Mouse (Mus musculus) MEL (cell line): ENCODE measurements around the gene Depdc5. TPM values are rescaled to one million over a fixed set of nuclear protein-coding genes. Genes with fewer than 3 reads are reported as not detected.
A peak's percentile ranks its signal among the peaks of the same experiment; 100 is the strongest.

Source experiments
- DNase-seq: peaks from one replicate; pipeline ENCODE4 v3.0.0; 2011; ENCODE audit warnings: low read depth, low spot score
- H3K27ac ChIP-seq: 2 replicates; pipeline ENCODE4 v1.5.1; 2012; ENCODE audit warnings: low read depth, mild to moderate bottlenecking, control low read depth, low read length, moderate library complexity; ENCODE audit not compliant: control insufficient read depth
- H3K27me3 ChIP-seq, 2 experiments: fragments of 150-350 bp in 1 of 2; sonication (generic) in 1 of 2; 2 replicates each; pipeline ENCODE4 v1.6.1; 2012; ENCODE audit warnings: low read length in 2 of 2, mild to moderate bottlenecking in 2 of 2, improper control_type of control experiment in 1 of 2, moderate library complexity in 1 of 2; ENCODE audit not compliant: insufficient read depth in 2 of 2, control insufficient read depth in 1 of 2
- H3K36me3 ChIP-seq, 2 experiments: 2 replicates each; pipeline ENCODE4 v1.6.1; 2012 to 2014; ENCODE audit warnings: low read length in 2 of 2, improper control_type of control experiment in 1 of 2, inconsistent platforms in 1 of 2, mild to moderate bottlenecking in 1 of 2; ENCODE audit not compliant: insufficient read depth in 2 of 2, control insufficient read depth in 1 of 2
- H3K4me1 ChIP-seq, 2 experiments: fragments of 150-350 bp in 1 of 2; sonication (generic) in 1 of 2; 2 replicates each; pipeline ENCODE4 v1.6.1; 2012; ENCODE audit warnings: low read length in 2 of 2, improper control_type of control experiment in 1 of 2, mild to moderate bottlenecking in 1 of 2; ENCODE audit not compliant: insufficient read depth in 2 of 2, control insufficient read depth in 1 of 2
- H3K4me3 ChIP-seq, 2 experiments: fragments of 150-350 bp in 1 of 2; sonication (generic) in 1 of 2; 2 replicates each; pipeline ENCODE4 v1.5.1; 2012; ENCODE audit warnings: low read depth in 2 of 2, low read length in 2 of 2, mild to moderate bottlenecking in 2 of 2, moderate library complexity in 2 of 2, control low read depth in 1 of 2, improper control_type of control experiment in 1 of 2; ENCODE audit not compliant: control insufficient read depth in 1 of 2, insufficient read depth in 1 of 2
- H3K79me2 ChIP-seq: 2 replicates; pipeline ENCODE4 v1.6.1; 2012; ENCODE audit warnings: mild to moderate bottlenecking, low read length, moderate library complexity; ENCODE audit not compliant: control insufficient read depth, poor library complexity, insufficient read depth
- H3K9ac ChIP-seq: 2 replicates; pipeline ENCODE4 v1.6.1; 2012; ENCODE audit warnings: low read depth, mild to moderate bottlenecking, control low read depth, low read length, moderate library complexity; ENCODE audit not compliant: control insufficient read depth, poor library complexity, severe bottlenecking
- H3K9me3 ChIP-seq: fragments of 150-350 bp; sonication (generic); replicated peaks from 2 replicates; pipeline ENCODE4 v1.6.1; 2012; ENCODE audit warnings: mild to moderate bottlenecking, low read length, improper control_type of control experiment, moderate library complexity; ENCODE audit not compliant: insufficient read depth
- CHD1 ChIP-seq: IDR thresholded peaks from 2 replicates; pipeline ENCODE4 v1.6.1; 2012; ENCODE audit warnings: low read depth, mild to moderate bottlenecking, inconsistent platforms, low read length, improper control_type of control experiment
- CHD2 ChIP-seq: IDR thresholded peaks from 2 replicates; pipeline ENCODE4 v1.6.1; 2011; ENCODE audit warnings: low read length, improper control_type of control experiment
- E2F4 ChIP-seq: IDR thresholded peaks from 2 replicates; pipeline ENCODE4 v1.6.1; 2011; ENCODE audit warnings: low read depth, low read length, improper control_type of control experiment, borderline replicate concordance
- ELF1 ChIP-seq: IDR thresholded peaks from 2 replicates; pipeline ENCODE4 v1.6.1; 2014; ENCODE audit warnings: low read depth, mild to moderate bottlenecking, inconsistent platforms, low read length, improper control_type of control experiment, moderate library complexity
- EP300 ChIP-seq, 2 experiments: IDR thresholded peaks; 2 replicates each; pipeline ENCODE4 v1.6.1; 2011; ENCODE audit warnings: improper control_type of control experiment in 2 of 2, low read length in 2 of 2, low read depth in 1 of 2, mild to moderate bottlenecking in 1 of 2
- ETS1 ChIP-seq: IDR thresholded peaks from 2 replicates; pipeline ENCODE4 v1.6.1; 2012; ENCODE audit warnings: low read depth, mild to moderate bottlenecking, inconsistent platforms, low read length, improper control_type of control experiment, moderate library complexity
- GABPA ChIP-seq: IDR thresholded peaks from 2 replicates; pipeline ENCODE4 v1.6.1; 2012; ENCODE audit warnings: low read depth, mild to moderate bottlenecking, inconsistent platforms, low read length, improper control_type of control experiment, moderate library complexity
- GATA1 ChIP-seq: IDR thresholded peaks from 2 replicates; pipeline ENCODE4 v1.6.1; 2011; ENCODE audit warnings: low read depth, low read length, improper control_type of control experiment
- HCFC1 ChIP-seq: IDR thresholded peaks from 2 replicates; pipeline ENCODE4 v1.6.1; 2012; ENCODE audit warnings: low read depth, mild to moderate bottlenecking, inconsistent platforms, low read length, improper control_type of control experiment, moderate library complexity
- JUND ChIP-seq: IDR thresholded peaks from 2 replicates; pipeline ENCODE4 v1.6.1; 2011; ENCODE audit warnings: low read depth, mild to moderate bottlenecking, improper control_type of control experiment, low read length
- KAT2A ChIP-seq: conservative IDR thresholded peaks from 2 replicates; pipeline ENCODE4 v1.6.1; 2012; ENCODE audit warnings: low read depth, low read length, improper control_type of control experiment, inconsistent platforms
- MAZ ChIP-seq: IDR thresholded peaks from 2 replicates; pipeline ENCODE4 v1.6.1; 2012; ENCODE audit warnings: low read depth, mild to moderate bottlenecking, inconsistent platforms, low read length, improper control_type of control experiment
- MXI1 ChIP-seq: IDR thresholded peaks from 2 replicates; pipeline ENCODE4 v1.6.1; 2011; ENCODE audit warnings: mild to moderate bottlenecking, low read depth, low read length, improper control_type of control experiment
- MYB ChIP-seq: IDR thresholded peaks from 2 replicates; pipeline ENCODE4 v1.6.1; 2011; ENCODE audit warnings: mild to moderate bottlenecking, low read depth, low read length, improper control_type of control experiment
- MYC ChIP-seq: IDR thresholded peaks from 2 replicates; pipeline ENCODE4 v1.6.1; 2011; ENCODE audit warnings: low read depth, mild to moderate bottlenecking, low read length, improper control_type of control experiment, moderate library complexity
- NELFE ChIP-seq: IDR thresholded peaks from 2 replicates; pipeline ENCODE4 v1.6.1; 2011; ENCODE audit warnings: low read depth, low read length, improper control_type of control experiment
- NRF1 ChIP-seq: IDR thresholded peaks from 2 replicates; pipeline ENCODE4 v1.6.1; 2014; ENCODE audit warnings: low read depth, mild to moderate bottlenecking, inconsistent platforms, low read length, improper control_type of control experiment, moderate library complexity; ENCODE audit not compliant: poor library complexity, insufficient read depth, severe bottlenecking
- POLR2A ChIP-seq, 2 experiments: IDR thresholded peaks; 2 replicates each; pipeline ENCODE4 v1.6.1; 2011 to 2012; ENCODE audit warnings: low read length in 2 of 2, mild to moderate bottlenecking in 2 of 2, control low read depth in 1 of 2, improper control_type of control experiment in 1 of 2, low read depth in 1 of 2, moderate library complexity in 1 of 2; ENCODE audit not compliant: control insufficient read depth in 1 of 2, insufficient read depth in 1 of 2, poor library complexity in 1 of 2
- POLR2AphosphoS2 ChIP-seq: IDR thresholded peaks from 2 replicates; pipeline ENCODE4 v1.6.1; 2011; ENCODE audit warnings: low read length, improper control_type of control experiment
- RAD21 ChIP-seq: IDR thresholded peaks from 2 replicates; pipeline ENCODE4 v1.6.1; 2011; ENCODE audit warnings: mild to moderate bottlenecking, low read depth, low read length, improper control_type of control experiment
- SIN3A ChIP-seq: IDR thresholded peaks from 2 replicates; pipeline ENCODE4 v1.6.1; 2012; ENCODE audit warnings: low read length, improper control_type of control experiment, inconsistent platforms
- SMC3 ChIP-seq: IDR thresholded peaks from 2 replicates; pipeline ENCODE4 v1.6.1; 2011; ENCODE audit warnings: low read depth, low read length, improper control_type of control experiment
- TCF12 ChIP-seq: IDR thresholded peaks from 2 replicates; pipeline ENCODE4 v1.6.1; 2014; ENCODE audit warnings: low read depth, mild to moderate bottlenecking, inconsistent platforms, low read length, improper control_type of control experiment, moderate library complexity
- UBTF ChIP-seq: IDR thresholded peaks from 2 replicates; pipeline ENCODE4 v1.6.1; 2012; ENCODE audit warnings: low read depth, mild to moderate bottlenecking, inconsistent platforms, low read length, improper control_type of control experiment, moderate library complexity, borderline replicate concordance; ENCODE audit not compliant: insufficient read depth
- USF1 ChIP-seq: IDR thresholded peaks from 2 replicates; pipeline ENCODE4 v1.6.1; 2014; ENCODE audit warnings: low read depth, mild to moderate bottlenecking, inconsistent platforms, low read length, improper control_type of control experiment, moderate library complexity
- USF2 ChIP-seq, 2 experiments: IDR thresholded peaks; 2 replicates each; pipeline ENCODE4 v1.6.1; 2011 to 2012; ENCODE audit warnings: improper control_type of control experiment in 2 of 2, low read length in 2 of 2, borderline replicate concordance in 1 of 2, inconsistent platforms in 1 of 2, low read depth in 1 of 2, mild to moderate bottlenecking in 1 of 2; ENCODE audit not compliant: insufficient read depth in 1 of 2
- ZMIZ1 ChIP-seq: IDR thresholded peaks from 2 replicates; pipeline ENCODE4 v1.6.1; 2012; ENCODE audit warnings: low read depth, mild to moderate bottlenecking, inconsistent platforms, low read length, improper control_type of control experiment, moderate library complexity
- ZNF384 ChIP-seq: IDR thresholded peaks from 2 replicates; pipeline ENCODE4 v1.6.1; 2012; ENCODE audit warnings: low read depth, mild to moderate bottlenecking, inconsistent platforms, low read length, improper control_type of control experiment
- polyA plus RNA-seq, 2 experiments: library from polyadenylated mRNA; stranded (reverse) in 1 of 2; unstranded in 1 of 2; fragments of >175 nt in 1 of 2; fragments of >200 nt in 1 of 2; gene quantifications; 2 replicates each; pipeline versions ENCODE4 v1.2.1 to v1.2.4; 2012; ENCODE audit warnings: low replicate concordance in 2 of 2, low read depth in 1 of 2; ENCODE audit not compliant: insufficient read length in 2 of 2, insufficient read depth in 1 of 2, missing spikeins in 1 of 2
- total RNA-seq: library from RNA; depleted of rRNA; stranded (reverse); fragments of 300-350 nt; gene quantifications from 2 replicates; pipeline ENCODE4 v1.2.3, GENCODE M21; 2012

Gene Depdc5
- total and polyA plus RNA-seq, 3 experiments, result 20.3 to 23.9 TPM; not detected in 1

DNA sequence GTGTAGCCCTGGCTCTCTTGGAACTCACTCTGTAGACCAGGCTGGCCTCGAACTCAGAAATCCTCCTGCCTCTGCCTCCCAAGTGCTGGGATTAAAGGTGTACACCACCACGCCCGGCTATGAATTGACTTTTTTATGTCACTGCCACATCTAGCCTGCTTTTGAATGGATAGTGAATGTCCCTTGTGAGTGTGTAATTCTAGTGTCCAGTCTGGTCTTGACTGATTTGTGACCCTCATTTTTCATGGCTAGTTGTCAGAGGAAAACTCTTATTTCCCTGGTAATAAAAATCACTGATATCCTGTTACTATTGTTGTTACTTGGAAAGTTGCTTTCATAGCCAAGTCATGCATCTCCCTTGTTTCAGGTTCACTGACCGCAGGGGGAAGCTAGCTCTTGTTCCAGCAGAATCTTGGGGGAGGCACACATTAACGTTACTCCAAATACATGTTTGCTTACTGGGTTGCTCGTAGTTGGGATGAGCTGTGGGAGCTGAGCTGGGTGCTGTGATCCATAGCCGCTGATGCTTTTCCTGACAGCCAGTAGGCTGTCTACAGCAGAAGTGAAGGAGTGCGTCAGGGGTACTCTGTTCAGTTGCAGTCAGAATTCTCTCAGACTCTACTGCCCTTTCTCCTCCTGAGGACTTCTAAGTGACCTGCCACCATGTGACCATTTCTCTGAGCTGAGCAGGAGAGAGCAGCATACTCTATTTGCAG is 77.9 kb downstream of the Depdc5 start:
- no peak overlapping the region for H3K4me3 ChIP-seq
- H3K36me3 ChIP-seq, result peaks cover 0 to 4% of the 10 kb centered on the region in 2 experiments; a peak in 2 of 4 replicates
- TF ChIP-seq POLR2AphosphoS2 (no peak), MXI1 (no peak)
- TF ChIP-seq, all 39 proteins: peak for 0
- no peaks in the 10 kb centered on the region for H3K27me3 ChIP-seq
- no peak overlapping the region for H3K9ac ChIP-seq
- H3K4me1 ChIP-seq, result no peaks in the 10 kb centered on the region
- no peak overlapping the region for H3K27ac ChIP-seq
- H3K9me3 ChIP-seq, result no peaks in the 10 kb centered on the region
- DNase-seq, result no peak
- no peaks in the 10 kb centered on the region for H3K79me2 ChIP-seq

DNA sequence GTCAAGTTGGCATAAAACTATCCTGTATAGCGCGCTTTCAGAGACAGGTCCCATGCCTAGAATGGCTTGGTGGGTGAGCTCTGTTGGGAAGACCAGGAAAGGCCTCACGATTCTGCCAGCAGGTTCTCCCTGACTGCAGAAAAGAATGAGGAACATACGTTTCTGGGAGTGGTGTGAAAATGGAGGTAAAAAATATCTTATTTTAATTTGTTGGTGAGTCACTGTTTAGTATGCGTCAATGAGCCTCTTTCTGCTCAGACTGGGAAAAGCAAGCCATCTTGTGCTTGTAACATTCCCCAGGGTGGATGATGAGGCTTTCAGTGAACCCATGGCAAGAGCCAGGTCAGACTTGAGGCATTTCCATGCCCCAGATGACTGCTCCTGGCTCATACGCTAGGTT is 86.6 kb downstream of the Depdc5 start:
- peak overlapping the region; percentile 33 for H3K9ac ChIP-seq
- peak overlapping the region; percentile 4 to 5; a peak in 3 of 4 replicates for H3K4me3 ChIP-seq
- H3K9me3 ChIP-seq, result no peaks in the 10 kb centered on the region
- no peaks in the 10 kb centered on the region for H3K27me3 ChIP-seq
- TF ChIP-seq ETS1, result no peak
- no peak for TF ChIP-seq CHD1
- TF ChIP-seq E2F4, result no peak
- no peak for TF ChIP-seq CHD2
- no peak for TF ChIP-seq MAZ
- TF ChIP-seq MYB, result no peak
- TF ChIP-seq ZNF384, result no peak
- no peak for TF ChIP-seq RAD21
- TF ChIP-seq NRF1, result no peak
- no peak for TF ChIP-seq MYC
- no peak for TF ChIP-seq SMC3
- TF ChIP-seq UBTF, result no peak
- TF ChIP-seq ELF1, result no peak
- TF ChIP-seq MXI1, result peak; percentile 20; the same call in 1 of the 2 replicates
- no peak for TF ChIP-seq POLR2A (IDR thresholded peaks at IDR 0.05; ENCODE audit: control insufficient read depth in 1 of 2, insufficient read depth in 1 of 2, low read depth in 1 of 2, low read length in 2 of 2, poor library complexity in 1 of 2)
- TF ChIP-seq USF1, result no peak
- no peak for TF ChIP-seq SIN3A
- no peak for TF ChIP-seq GABPA
- TF ChIP-seq USF2 (IDR thresholded peaks at IDR 0.05; ENCODE audit: borderline replicate concordance in 1 of 2, insufficient read depth in 1 of 2, low read depth in 1 of 2, low read length in 2 of 2), result no peak
- no peak for TF ChIP-seq TCF12
- TF ChIP-seq POLR2AphosphoS2, result no peak
- TF ChIP-seq ZMIZ1, result no peak
- no peak for TF ChIP-seq GATA1
- TF ChIP-seq NELFE, result 0 out of 2 replicates have a peak, but pooled peaks have one; percentile 25
- TF ChIP-seq EP300 (IDR thresholded peaks at IDR 0.05; ENCODE audit: low read depth in 1 of 2, low read length in 2 of 2), result 0 out of 4 replicates have a peak, but pooled peaks of 1 of the 2 experiments have one; percentile 4
- 0 out of 2 replicates have a peak, but pooled peaks have one; percentile 16 for TF ChIP-seq JUND
- TF ChIP-seq HCFC1, result no peak
- no peak for TF ChIP-seq KAT2A
- TF ChIP-seq, all 39 proteins: peak for 4
- Histone ChIP-seq H3K79me2 (no peaks in the 10 kb centered on the region), H3K36me3 (peaks cover 0 to 31% of the 10 kb centered on the region in 2 experiments; a peak in 3 of 4 replicates), H3K27ac (peak overlapping the region; percentile 91), H3K4me1 (peaks cover 20 to 21% of the 10 kb centered on the region in 2 experiments)
- peak; percentile 61 for DNase-seq
